Mouse (Mus musculus): Measurements from ENCODE around the gene Rpl32.

Gene Rpl32

GRCm38 (mm10) chr6:115814104-115814503 lies 5.6 kb upstream of the Rpl32 start:
- peak; percentile 78 for DNase-seq

- no peak for DNase-seq
Observed at GRCm38 (mm10) chr6:115811606-115812005, 3.1 kb upstream of the Rpl32 start.

GRCm38 (mm10) chr6:115808196-115808487 lies 405 bp downstream of the Rpl32 start:
- no peak for DNase-seq

GRCm38 (mm10) chr6:115807464-115808195 lies 917 bp downstream of the Rpl32 start:
- DNase-seq = no peak

GRCm38 (mm10) chr6:115804432-115805192 lies 3.9 kb downstream of the Rpl32 start:
- DNase-seq = no peak

- peak; percentile 87 for DNase-seq
Observed at GRCm38 (mm10) chr6:115803541-115804382, 4.8 kb downstream of the Rpl32 start.

- DNase-seq = peak; percentile 59
Observed at GRCm38 (mm10) chr6:115801811-115802210, 6.7 kb downstream of the Rpl32 start.

- no peak for DNase-seq
Observed at GRCm38 (mm10) chr6:115792691-115793215, 15.8 kb downstream of the Rpl32 start.

GRCm38 (mm10) chr6:115791842-115792686 lies 16.5 kb downstream of the Rpl32 start:
- DNase-seq = no peak

GRCm38 (mm10) chr6:115791016-115791415 lies 17.5 kb downstream of the Rpl32 start:
- no peak for DNase-seq

GRCm38 (mm10) chr6:115782781-115783180 lies 25.8 kb downstream of the Rpl32 start:
- no peak for DNase-seq

GRCm38 (mm10) chr6:115776363-115776762 lies 32.2 kb downstream of the Rpl32 start:
- DNase-seq = peak; percentile 26

- no peak for DNase-seq
Observed at GRCm38 (mm10) chr6:115775838-115776237, 32.7 kb downstream of the Rpl32 start.

GRCm38 (mm10) chr6:115774501-115774921 lies 34.0 kb downstream of the Rpl32 start, which contains the start of gene Cand2:
Gene Cand2, plus strand, starts transcription at chr6:115774538.
- peak; percentile 23 for DNase-seq

- DNase-seq = peak; percentile 13
Observed at GRCm38 (mm10) chr6:115773966-115774413, 34.6 kb downstream of the Rpl32 start.

- no peak for DNase-seq
Observed at GRCm38 (mm10) chr6:115772604-115773003, 35.9 kb downstream of the Rpl32 start.

GRCm38 (mm10) chr6:115772201-115772600 lies 36.3 kb downstream of the Rpl32 start:
- no peak for DNase-seq

- no peak for DNase-seq
Observed at GRCm38 (mm10) chr6:115770852-115771251, 37.7 kb downstream of the Rpl32 start.

- DNase-seq = no peak
Observed at GRCm38 (mm10) chr6:115770059-115770670, 38.4 kb downstream of the Rpl32 start.

GRCm38 (mm10) chr6:115768207-115768606 lies 40.3 kb downstream of the Rpl32 start:
- DNase-seq = peak; percentile 68

GRCm38 (mm10) chr6:115767357-115767756 lies 41.2 kb downstream of the Rpl32 start:
- peak; percentile 21 for DNase-seq
